Mouse (Mus musculus): ENCODE measurements around the gene Dlx4.

The Dlx4 gene

DNA sequence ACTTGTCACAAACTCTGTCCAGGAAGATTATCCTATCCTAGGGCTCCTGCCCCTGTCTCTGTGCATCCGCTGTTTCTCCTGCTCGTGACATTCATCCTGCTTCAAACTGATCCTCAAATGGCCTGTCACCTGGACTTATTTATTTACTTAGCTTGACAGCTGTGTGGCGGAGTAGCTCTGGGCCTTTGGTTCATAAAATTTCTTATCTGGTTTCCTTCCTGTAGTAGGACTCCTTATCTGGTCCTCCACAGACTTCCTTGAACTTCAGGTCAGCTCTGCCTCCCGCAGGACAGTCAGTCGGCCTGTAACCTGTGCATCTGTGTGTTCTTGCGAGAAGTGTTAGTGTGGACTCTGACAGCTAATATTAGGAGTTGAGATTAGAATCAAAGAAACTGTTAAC lies 41.8 kb downstream of the Dlx4 start:
- no peak for DNase-seq (ENCODE audit: low read depth)

DNA sequence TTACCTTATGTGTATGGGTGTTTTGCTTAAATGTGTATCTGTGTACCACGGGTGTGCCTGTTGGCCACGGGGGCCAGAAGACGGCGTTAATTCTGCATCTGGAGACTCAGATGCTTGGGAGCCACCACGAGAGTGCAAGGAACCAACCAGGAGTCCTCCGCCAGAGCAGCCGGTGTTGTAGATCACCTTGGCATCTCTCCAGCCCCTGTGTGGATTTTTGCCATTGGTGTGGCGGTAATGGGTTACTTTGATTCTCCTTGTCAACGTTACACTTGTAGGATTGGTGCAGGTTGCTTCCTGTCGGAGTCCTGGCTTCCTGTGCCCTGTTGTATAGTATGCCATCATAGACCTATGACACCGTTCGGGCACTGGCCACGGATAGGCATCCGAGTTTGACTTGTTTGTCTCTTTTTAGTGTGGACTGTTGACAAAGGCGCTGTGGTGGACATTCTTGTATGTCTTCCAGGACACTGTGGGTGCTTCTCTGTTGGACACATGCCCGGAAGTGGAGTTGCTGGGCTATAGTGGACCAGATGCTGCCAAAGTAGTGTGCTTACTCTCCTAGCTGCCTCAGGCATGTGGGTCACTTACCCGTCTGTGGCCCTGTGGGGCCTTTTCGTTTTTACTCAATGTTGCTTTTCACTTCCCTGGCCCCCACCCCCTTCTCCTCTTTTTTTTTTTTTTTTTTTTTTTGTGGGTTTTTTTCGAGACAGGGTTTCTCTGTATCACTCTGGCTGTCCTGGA lies 43.7 kb downstream of the Dlx4 start:
- peak; percentile 75 for DNase-seq (ENCODE audit: low read depth)

DNA sequence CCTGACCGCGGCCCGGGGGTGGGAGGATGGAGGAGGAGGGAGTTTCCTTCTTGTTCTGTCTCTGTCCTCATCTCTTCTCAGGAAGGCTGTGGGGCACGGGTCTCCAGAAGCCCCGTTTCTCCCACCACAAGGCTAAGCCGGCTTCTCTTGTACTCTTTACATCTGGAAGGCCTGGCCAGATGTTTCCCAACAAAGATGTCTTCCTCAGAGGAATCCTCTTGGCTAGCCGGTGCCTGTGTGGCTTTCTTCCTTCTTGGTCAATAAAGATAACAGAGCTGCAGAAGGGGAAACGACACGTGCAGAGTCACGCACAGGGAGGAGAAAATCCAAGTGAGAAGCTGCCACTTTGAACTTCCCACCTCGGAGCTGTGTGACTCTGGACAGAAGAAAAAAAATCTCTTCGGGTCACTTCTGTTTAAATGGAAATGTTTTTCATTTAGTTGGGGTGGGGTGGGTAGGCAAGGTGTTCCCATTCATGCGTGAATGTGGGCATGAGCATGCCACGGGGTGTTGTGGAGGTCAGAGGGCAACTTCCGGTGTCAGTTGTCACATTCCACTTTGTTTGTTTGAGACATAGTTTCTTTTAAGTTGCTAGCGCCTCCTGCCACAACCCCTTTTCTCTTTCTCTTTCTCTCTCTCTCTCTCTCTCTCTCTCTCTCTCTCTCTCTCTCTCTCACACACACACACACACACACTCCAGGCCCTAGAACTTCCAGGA lies 44.8 kb downstream of the Dlx4 start:
- DNase-seq (ENCODE audit: low read depth) = no peak

DNA sequence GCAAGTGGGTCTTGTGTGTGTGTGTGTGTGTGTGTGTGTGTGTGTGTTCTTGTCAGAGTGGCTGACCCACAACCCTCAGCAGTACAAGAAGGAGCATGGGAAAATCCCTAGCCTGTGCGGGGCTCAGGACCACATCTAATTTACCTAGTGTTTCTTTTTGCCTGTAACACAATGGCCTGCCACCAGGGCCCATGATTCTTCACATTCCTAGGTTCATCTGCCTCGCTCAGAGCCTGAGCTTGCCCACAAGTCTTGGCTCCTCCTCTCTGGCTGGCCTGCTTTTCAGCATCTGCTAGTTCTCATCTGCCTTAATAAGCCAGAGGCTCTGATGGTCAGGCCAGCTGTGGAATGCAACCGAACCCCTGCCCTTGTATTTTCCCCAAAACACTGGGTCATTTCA lies 45.7 kb downstream of the Dlx4 start:
- peak; percentile 73 for DNase-seq (ENCODE audit: low read depth)

DNA sequence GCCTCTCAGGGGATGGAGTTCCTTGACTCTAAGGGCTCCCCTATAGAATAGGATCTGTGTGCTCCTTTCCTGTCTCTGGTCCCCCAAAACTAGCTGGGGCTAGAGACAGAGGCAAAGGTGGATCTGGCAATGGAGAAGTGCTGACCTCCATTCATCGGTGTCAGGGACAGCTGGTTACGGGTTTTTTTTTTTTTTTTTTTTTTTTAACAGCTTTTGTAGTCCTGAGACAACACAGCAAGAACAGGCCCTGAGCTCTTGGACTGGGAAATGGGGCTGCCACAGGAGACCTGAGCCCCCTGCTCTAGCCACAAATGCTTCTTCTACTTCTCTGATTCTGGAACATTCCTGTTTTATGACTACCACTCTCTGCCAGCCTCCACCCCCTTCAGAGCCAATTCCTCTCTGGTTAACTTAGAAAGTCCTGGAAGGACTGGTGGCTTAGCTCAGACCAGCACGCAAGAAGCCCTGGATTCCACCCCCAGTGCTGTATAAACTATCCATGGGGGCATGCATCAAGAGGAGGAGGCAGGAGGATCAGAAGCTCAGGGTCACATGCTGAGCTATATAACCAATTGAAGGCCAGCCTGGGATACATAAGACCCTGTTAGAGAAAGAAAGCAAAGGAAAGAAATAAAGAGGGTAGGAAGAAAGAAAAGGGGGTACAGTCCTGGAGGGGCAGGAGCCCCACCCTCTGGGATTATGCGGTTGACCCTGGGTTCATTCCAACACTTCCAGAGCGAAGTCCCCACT lies 47.5 kb downstream of the Dlx4 start:
- DNase-seq (ENCODE audit: low read depth) = peak; percentile 80

DNA sequence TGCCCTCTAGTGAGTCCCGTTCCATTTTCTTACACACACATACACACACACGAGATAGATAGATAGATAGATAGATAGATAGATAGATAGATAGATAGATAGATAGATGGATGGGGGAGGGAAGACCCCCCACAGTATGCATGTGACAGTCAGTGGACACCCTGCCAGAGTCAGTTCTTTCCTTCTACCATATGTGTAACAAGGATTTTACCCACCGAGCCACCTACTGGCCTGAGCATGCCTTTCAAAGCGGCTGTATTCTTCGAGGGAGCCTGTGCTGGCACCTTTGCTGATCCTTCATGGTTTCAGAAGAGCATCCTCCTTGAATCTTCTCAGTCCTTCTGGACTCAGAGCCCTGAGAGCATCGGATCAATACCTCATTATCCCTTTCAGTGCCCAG lies 48.2 kb downstream of the Dlx4 start:
- DNase-seq (ENCODE audit: low read depth) = no peak

DNA sequence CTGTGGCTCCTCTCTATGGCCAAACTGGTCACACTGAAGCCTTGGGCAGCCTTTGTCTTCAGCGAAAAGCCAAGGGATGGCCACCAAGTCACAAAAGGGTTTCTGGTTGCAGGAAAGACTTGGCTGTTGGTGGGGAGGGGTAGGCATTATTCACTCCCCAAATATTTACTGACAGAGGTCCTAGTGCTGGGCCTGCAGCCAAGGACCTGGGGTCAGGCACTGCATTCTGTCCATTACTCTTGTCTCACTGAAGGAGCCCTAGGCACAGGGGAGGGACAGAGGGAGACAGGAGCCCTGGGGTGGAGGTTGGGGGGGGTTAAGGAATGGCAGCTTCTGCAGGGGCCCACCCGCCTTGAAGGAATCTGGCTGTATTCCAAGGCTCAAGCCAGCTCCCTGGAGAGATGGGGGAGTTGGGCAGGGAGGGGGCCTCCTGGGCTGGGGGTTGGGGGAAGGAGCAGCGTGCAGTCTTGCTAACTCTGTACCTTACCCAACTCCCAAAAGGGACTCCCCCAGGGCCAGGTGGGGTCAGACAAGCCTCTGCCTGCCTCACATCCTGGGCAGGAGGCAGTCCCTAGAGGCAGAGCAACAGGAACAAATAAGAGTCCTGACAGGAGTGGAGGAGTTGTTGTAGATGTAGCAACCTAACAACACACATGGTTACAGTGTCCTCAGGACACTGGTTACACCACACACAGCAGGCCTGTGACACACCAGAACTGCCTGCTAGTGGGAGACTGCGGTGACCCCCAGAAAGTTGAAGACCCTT lies 49.3 kb downstream of the Dlx4 start:
- DNase-seq (ENCODE audit: low read depth) = peak; percentile 77

DNA sequence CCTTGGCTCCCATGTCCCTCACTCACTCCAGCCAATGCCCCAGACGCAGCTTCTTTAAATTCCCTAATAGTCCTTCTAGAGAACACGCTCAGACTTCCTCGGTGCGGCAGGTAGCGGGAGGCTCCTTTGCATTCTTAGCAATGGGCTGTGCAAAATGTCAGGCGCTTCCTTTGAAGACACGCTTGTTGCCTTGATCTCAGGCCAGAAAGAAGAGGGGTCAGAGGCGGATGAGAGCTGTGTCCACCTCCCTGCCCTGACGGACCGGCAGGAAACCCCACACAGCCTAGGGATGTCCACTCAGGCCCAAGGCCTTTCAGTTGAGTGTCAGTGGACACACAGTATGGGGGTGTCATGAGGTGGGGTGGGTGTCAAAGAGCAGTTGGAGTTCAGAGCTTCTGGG lies 50.5 kb downstream of the Dlx4 start:
- DNase-seq (ENCODE audit: low read depth) = no peak

DNA sequence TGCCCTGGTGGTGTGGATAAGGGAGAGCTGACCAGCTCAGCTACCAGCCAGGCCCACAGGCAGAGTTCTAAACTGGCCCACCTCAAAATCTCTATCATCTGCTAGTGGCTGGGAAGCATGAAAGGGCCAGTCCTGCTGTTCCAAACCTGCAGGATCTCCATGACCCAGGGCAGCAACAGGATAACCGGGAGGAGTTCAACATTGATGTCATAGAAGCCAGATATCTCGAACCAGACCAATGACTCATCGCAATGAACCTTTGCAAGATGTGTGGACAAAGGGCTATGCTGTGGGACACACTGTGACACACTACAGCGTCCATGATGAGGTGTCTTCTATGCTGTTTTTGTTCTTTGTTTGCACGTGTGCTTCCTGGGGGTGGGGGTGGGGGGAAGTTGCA lies 53.0 kb downstream of the Dlx4 start:
- DNase-seq (ENCODE audit: low read depth) = no peak
